Mouse (Mus musculus) ES-Bruce4 (cell line): Measurements from ENCODE around the gene Fam155a.

ENCODE experiments used
- CTCF ChIP-seq: IDR thresholded peaks from one replicate; pipeline ENCODE4 v1.8.1; 2011; ENCODE audit warnings: low read depth, low read length
- EP300 ChIP-seq: IDR thresholded peaks from 2 replicates; pipeline ENCODE4 v1.6.1; 2011; ENCODE audit warnings: low read depth, low read length; ENCODE audit not compliant: insufficient read depth
- POLR2A ChIP-seq: IDR thresholded peaks from one replicate; pipeline ENCODE4 v1.8.1; 2011; ENCODE audit warnings: low read length; ENCODE audit not compliant: insufficient read depth

DNA sequence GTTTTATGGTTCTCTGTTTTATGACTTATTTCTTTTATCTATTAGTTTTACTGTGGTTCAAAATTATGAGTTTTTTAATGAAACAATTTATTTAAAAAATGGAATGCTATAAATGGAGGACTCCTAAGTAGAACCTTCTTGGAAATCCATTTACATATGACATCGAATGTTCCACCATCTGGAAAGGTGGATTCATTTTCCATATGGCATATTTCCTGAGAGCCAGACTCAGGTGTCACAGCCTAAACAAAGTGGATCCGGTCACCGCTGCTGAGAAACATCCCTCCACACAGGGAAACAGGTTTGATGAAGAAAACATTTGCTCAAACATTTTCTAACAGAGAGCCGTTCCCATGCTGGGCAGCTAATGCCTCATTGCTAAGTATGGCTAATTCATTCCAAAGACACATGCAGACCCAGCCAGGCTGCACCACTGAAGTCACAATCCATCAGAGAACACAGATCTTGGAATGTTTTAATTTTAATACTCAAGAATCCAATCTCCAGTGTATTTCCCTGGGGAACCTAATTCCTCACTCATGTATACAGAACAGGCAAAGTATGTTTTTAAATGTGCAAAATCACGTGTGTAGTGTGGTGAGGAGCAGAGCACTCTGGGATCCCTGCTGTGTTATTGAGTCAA lies 235.1 kb downstream of the Fam155a start:
- TF ChIP-seq EP300 (no peak), CTCF (no peak), POLR2A (no peak)
